Mouse (Mus musculus): Measurements from ENCODE around the gene Gm5129. TPM values are rescaled to one million over a fixed set of nuclear protein-coding genes. Genes with fewer than 3 reads are reported as not detected.

The Gm5129 gene
- not detected for polyA plus RNA-seq (2014; fragmentation: Illumina TruSeq; extraction: RNeasy Lipid Tissue Mini Kit (QIAGEN cat#74804); ENCODE audit: low replicate concordance)

GRCm38 (mm10) chr5:29735557-29736061 is at the start of gene Gm5129, which contains the start of gene Dnajb6:
TSS of gene Gm5129 (minus strand) at chr5:29735936.
TSS of gene Dnajb6 (plus strand) at chr5:29735688.

Other genes with a start within 250 kb of the Gm5129 start
- gene Ube3c, start 166.7 kb downstream of the Gm5129 start, polyA plus RNA-seq (2014; fragmentation: Illumina TruSeq; extraction: RNeasy Lipid Tissue Mini Kit (QIAGEN cat#74804); ENCODE audit: low replicate concordance), result 31.4 TPM
- gene Dnajb6, start 248 bp downstream of the Gm5129 start, polyA plus RNA-seq (2014; fragmentation: Illumina TruSeq; extraction: RNeasy Lipid Tissue Mini Kit (QIAGEN cat#74804); ENCODE audit: low replicate concordance), result 327 TPM